ENCODE assay signal across 9 mouse cellular contexts in genomic region chr6:140732971-140733640, GRCm38 (mm10). TPM values are rescaled to one million over a fixed set of nuclear protein-coding genes. Genes with fewer than 3 reads are reported as not detected.
A peak's percentile ranks its signal among the peaks of the same experiment; 100 is the strongest.
DNase-seq lines count a peak whose midpoint lies in the region; ATAC-seq and TF ChIP-seq lines count a peak whose summit lies in the region.
"Had no signal": no experiment of that assay in that cellular context is flagged by ENCODE, and none has a peak within 500 bp of the region (broad histone marks: within the 10 kb centered on the region; RNA-seq: fewer than 3 reads in every experiment).

No protein-coding gene starts in this region.

- H3K36me3 ChIP-seq in lung, postnatal 0 days (ENCODE audit: insufficient read depth, low read length), result no peaks in the 10 kb centered on the region
- H3K36me3 ChIP-seq in limb, embryonic 14.5 days (ENCODE audit: control insufficient read depth, insufficient read depth, low read length), result no peaks in the 10 kb centered on the region
- no peaks in the 10 kb centered on the region for H3K36me3 ChIP-seq in stomach, embryonic 16.5 days (ENCODE audit: control insufficient read depth, insufficient read depth, low read length)

- H3K27ac ChIP-seq in lung, postnatal 0 days (ENCODE audit: low read length), result no peak overlapping the region
- H3K27ac ChIP-seq in limb, embryonic 14.5 days (replicated peaks; ENCODE audit: low read depth, low read length), result no peak overlapping the region
- H3K27ac ChIP-seq in stomach, embryonic 16.5 days (ENCODE audit: low read length), result peak overlapping the region; percentile 14; the same call in 1 of the 2 replicates

- no peak for TF ChIP-seq CTCF in lung, postnatal 0 days (IDR thresholded peaks at IDR 0.05)

- H3K4me3 ChIP-seq in lung, postnatal 0 days (ENCODE audit: low read depth, low read length), result no peak overlapping the region
- H3K4me3 ChIP-seq in limb, embryonic 14.5 days (replicated peaks; ENCODE audit: low read length), result peak overlapping the region; percentile 21
- H3K4me3 ChIP-seq in stomach, embryonic 16.5 days (replicated peaks; ENCODE audit: low read length), result peak overlapping the region; percentile 27
- H3K4me3 ChIP-seq: megakaryocyte, embryonic 14.5 days had no signal

- no peak for ATAC-seq in lung, postnatal 0 days
- no peak for ATAC-seq in limb, embryonic 14.5 days (ENCODE audit: low FRiP score, low read depth)
- ATAC-seq in stomach, embryonic 16.5 days (ENCODE audit: insufficient read depth, low FRiP score), result peak; percentile 45; the same call in 1 of the 2 replicates

- no peak for TF ChIP-seq EP300 in lung, postnatal 0 days (IDR thresholded peaks at IDR 0.05)

- H3K9ac ChIP-seq in lung, postnatal 0 days (replicated peaks; ENCODE audit: low read depth), result no peak overlapping the region
- peak overlapping the region; percentile 38; the same call in 1 of the 2 replicates for H3K9ac ChIP-seq in limb, embryonic 14.5 days (ENCODE audit: low read depth, low read length, severe bottlenecking)
- H3K9ac ChIP-seq in stomach, embryonic 16.5 days (ENCODE audit: low read length), result 0 out of 2 replicates have a peak overlapping the region, but pooled peaks have one; percentile 38

- H3K27me3 ChIP-seq in lung, postnatal 0 days (replicated peaks; ENCODE audit: insufficient read depth, low read length), result no peaks in the 10 kb centered on the region
- no peaks in the 10 kb centered on the region for H3K27me3 ChIP-seq in limb, embryonic 14.5 days (ENCODE audit: control insufficient read depth, insufficient read depth, low read length)
- H3K27me3 ChIP-seq in stomach, embryonic 16.5 days (ENCODE audit: control insufficient read depth, insufficient read depth, low read length), result no peaks in the 10 kb centered on the region

- no peaks in the 10 kb centered on the region for H3K9me3 ChIP-seq in lung, postnatal 0 days (ENCODE audit: low read length)
- H3K9me3 ChIP-seq in limb, embryonic 14.5 days (ENCODE audit: control insufficient read depth, low read length), result no peaks in the 10 kb centered on the region
- H3K9me3 ChIP-seq in stomach, embryonic 16.5 days (replicated peaks; ENCODE audit: control insufficient read depth, low read length), result peaks cover 6% of the 10 kb centered on the region; the same call in 1 of the 2 replicates

- 33% methylated on average over 10 of the region's 10 CpGs for WGBS in lung, postnatal 0 days
- WGBS in limb, embryonic 14.5 days, result 39% methylated on average over 10 of the region's 10 CpGs
- 30% methylated on average over 10 of the region's 10 CpGs for WGBS in stomach, embryonic 16.5 days

- no peak for TF ChIP-seq POLR2A in limb, embryonic 14.5 days (IDR thresholded peaks at IDR 0.05; ENCODE audit: borderline replicate concordance, extremely low read depth, insufficient read depth, insufficient read length)

- H3K4me2 ChIP-seq in lung, postnatal 0 days (replicated peaks; ENCODE audit: low read depth, low read length), result peak overlapping the region; percentile 48
- H3K4me2 ChIP-seq in limb, embryonic 14.5 days (replicated peaks; ENCODE audit: low read depth, low read length, severe bottlenecking), result peak overlapping the region; percentile 44
- peak overlapping the region; percentile 48 for H3K4me2 ChIP-seq in stomach, embryonic 16.5 days (ENCODE audit: low read depth, low read length)

- H3K4me1 ChIP-seq in lung, postnatal 0 days (ENCODE audit: insufficient read depth, low read depth, low read length), result 0 out of 2 replicates have a peak, but pooled peaks cover 5% of the 10 kb centered on the region
- H3K4me1 ChIP-seq in limb, embryonic 14.5 days (ENCODE audit: control insufficient read depth, insufficient read depth, low read length), result no peaks in the 10 kb centered on the region
- no peaks in the 10 kb centered on the region for H3K4me1 ChIP-seq in stomach, embryonic 16.5 days (ENCODE audit: control insufficient read depth, insufficient read depth, low read length)
- H3K4me1 ChIP-seq: megakaryocyte, embryonic 14.5 days had no signal

- DNase-seq in embryo, embryonic 9.5 days (ENCODE audit: extremely low spot score), result peak; percentile 13
- no peak for DNase-seq in embryo, embryonic 11 days
- no peak for DNase-seq in lung, postnatal 0 days (ENCODE audit: low spot score)
- DNase-seq in lung, postnatal 25 days (ENCODE audit: low spot score), result no peak
- no peak for DNase-seq in limb, embryonic 14.5 days (ENCODE audit: low spot score)
- DNase-seq in urinary bladder, postnatal 14 days (ENCODE audit: low spot score), result no peak
- no peak for DNase-seq in cerebellum, adult 9-11 months

RNA-seq across cellular contexts. Expression of gene Gm11077, which starts 4.0 kb away (rescaled TPM):
- not detected in 2 replicates for polyA plus RNA-seq in lung, postnatal 0 days (2015; fragmentation: Nextera tagmentation; extraction: Ambion mirVana)
- polyA plus RNA-seq in limb, embryonic 14.5 days (2012; rRNA removed), result not detected in 2 replicates
- not detected in 2 replicates for polyA plus RNA-seq in limb, embryonic 14.5 days (2014; fragmentation: Nextera tagmentation; extraction: Ambion mirVana)
- not detected in 2 replicates for polyA plus RNA-seq in stomach, embryonic 16.5 days (2015; fragmentation: Nextera tagmentation; extraction: Ambion mirVana)
